Mouse (Mus musculus) heart, postnatal 0 days (tissue): ENCODE results near the gene Spi1.

Experiments used
- CTCF ChIP-seq: IDR thresholded peaks from 2 replicates; pipeline ENCODE4 v1.5.1; 2016; ENCODE audit warnings: antibody characterized with exemption, control low read depth, low read depth
- EP300 ChIP-seq: IDR thresholded peaks from 2 replicates; pipeline ENCODE4 v1.6.1; 2016; ENCODE audit warnings: antibody characterized with exemption, low read depth

DNA sequence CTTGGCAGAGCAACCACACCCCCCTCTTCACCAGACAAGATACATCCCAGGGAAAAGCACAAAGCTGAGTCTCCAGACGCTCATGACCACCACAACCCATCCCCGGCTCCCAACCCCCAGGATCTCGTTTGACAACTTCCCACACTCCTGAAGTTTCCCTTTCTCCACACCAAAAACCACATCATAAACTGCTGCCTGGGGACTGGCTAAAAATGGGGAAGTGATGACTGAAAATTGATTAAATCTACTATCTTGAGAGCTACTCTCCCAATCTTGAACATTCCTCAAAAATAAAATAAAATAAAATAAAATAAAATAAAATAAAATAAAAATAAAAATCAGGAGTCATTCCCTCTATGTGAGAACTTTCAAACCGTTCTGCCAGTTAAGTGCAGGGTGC, 80.8 kb downstream of the Spi1 start:
- no peak for TF ChIP-seq CTCF
- no peak for TF ChIP-seq EP300
